Mouse (Mus musculus) CH12.LX (cell line): ENCODE measurements at regions not wholly inside any gene's neighbourhood (a gene's known extent, or its start where the extent isn't known, plus 50 kb on each side); places are given as distances from the start of the nearest gene placed in this dataset.

Source experiments
- CHD1 ChIP-seq: IDR thresholded peaks from 2 replicates; pipeline ENCODE4 v1.6.1; 2012; ENCODE audit warnings: low read depth, low read length, improper control_type of control experiment, inconsistent platforms
- CHD2 ChIP-seq: IDR thresholded peaks from 2 replicates; pipeline ENCODE4 v1.6.1; 2011; ENCODE audit warnings: low read length, improper control_type of control experiment
- CTCF ChIP-seq, 2 experiments: IDR thresholded peaks in 1 of 2; conservative IDR thresholded peaks in 1 of 2; 2 replicates each; pipeline ENCODE4 v1.5.1; 2011 to 2012; ENCODE audit warnings: low read depth in 2 of 2, low read length in 2 of 2, improper control_type of control experiment in 1 of 2, inconsistent platforms in 1 of 2, mild to moderate bottlenecking in 1 of 2, moderate library complexity in 1 of 2
- E2F4 ChIP-seq: IDR thresholded peaks from 2 replicates; pipeline ENCODE4 v1.6.1; 2011; ENCODE audit warnings: low read depth, low read length, improper control_type of control experiment; ENCODE audit not compliant: insufficient replicate concordance
- EP300 ChIP-seq: IDR thresholded peaks from 2 replicates; pipeline ENCODE4 v1.6.1; 2011; ENCODE audit warnings: low read length, improper control_type of control experiment
- MAFK ChIP-seq: IDR thresholded peaks from 2 replicates; pipeline ENCODE4 v1.6.1; 2011; ENCODE audit warnings: low read length, improper control_type of control experiment; ENCODE audit not compliant: insufficient replicate concordance
- MXI1 ChIP-seq: IDR thresholded peaks from 2 replicates; pipeline ENCODE4 v1.6.1; 2011; ENCODE audit warnings: mild to moderate bottlenecking, low read depth, low read length, improper control_type of control experiment
- POLR2A ChIP-seq: IDR thresholded peaks from 2 replicates; pipeline ENCODE4 v1.6.1; 2011; ENCODE audit warnings: low read depth, mild to moderate bottlenecking, improper control_type of control experiment, low read length
- POLR2AphosphoS2 ChIP-seq: IDR thresholded peaks from 2 replicates; pipeline ENCODE4 v1.6.1; 2011; ENCODE audit warnings: low read depth, low read length, improper control_type of control experiment
- TCF12 ChIP-seq: IDR thresholded peaks from 2 replicates; pipeline ENCODE4 v1.6.1; 2014; ENCODE audit warnings: low read depth, mild to moderate bottlenecking, inconsistent platforms, low read length, improper control_type of control experiment
- USF1 ChIP-seq: IDR thresholded peaks from 2 replicates; pipeline ENCODE4 v1.6.1; 2014; ENCODE audit warnings: low read depth, mild to moderate bottlenecking, inconsistent platforms, low read length, improper control_type of control experiment
- ZKSCAN1 ChIP-seq: IDR thresholded peaks from 2 replicates; pipeline ENCODE4 v1.6.1; 2012; ENCODE audit warnings: low read depth, inconsistent platforms, low read length, improper control_type of control experiment, borderline replicate concordance
- ZNF384 ChIP-seq: IDR thresholded peaks from 2 replicates; pipeline ENCODE4 v1.6.1; 2012; ENCODE audit warnings: low read depth, low read length, improper control_type of control experiment, inconsistent platforms

- no peak for TF ChIP-seq MAFK
- TF ChIP-seq USF1 = no peak
- no peak for TF ChIP-seq MXI1
- TF ChIP-seq CTCF (conservative IDR thresholded peaks at IDR 0.05 in 1 of 2, IDR thresholded peaks at IDR 0.05 in 1 of 2; ENCODE audit: low read depth in 2 of 2, low read length in 2 of 2) = no peak
- no peak for TF ChIP-seq POLR2A
- no peak for TF ChIP-seq EP300
- TF ChIP-seq CHD1 = no peak
- no peak for TF ChIP-seq ZNF384
- TF ChIP-seq TCF12 = no peak
- no peak for TF ChIP-seq CHD2
- TF ChIP-seq ZKSCAN1 = no peak
- TF ChIP-seq E2F4 = no peak
- no peak for TF ChIP-seq POLR2AphosphoS2
Measured at GRCm38 (mm10) chr16:30178596-30178995, 88.7 kb downstream of the Cpn2 start.
